Mouse (Mus musculus): ENCODE measurements at regions not wholly inside any gene's neighbourhood (a gene's known extent, or its start where the extent isn't known, plus 50 kb on each side); places are given as distances from the start of the nearest gene placed in this dataset.
"Not testable (repeated sequence)": the region's sequence is repeated elsewhere in the genome, so short reads cannot be mapped to it uniquely, and the experiment has no call there.

GRCm38 (mm10) chr4:3260061-3260460, 74.9 kb upstream of the Vmn1r3 start:
- H3K4me2 ChIP-seq (ENCODE audit: low read depth, low read length); ATAC-seq; H3K9me3 ChIP-seq (ENCODE audit: low read length); DNase-seq (ENCODE audit: low spot score); H3K9ac ChIP-seq (replicated peaks; ENCODE audit: low read length); H3K27me3 ChIP-seq (ENCODE audit: insufficient read depth, low read length); H3K4me1 ChIP-seq (ENCODE audit: insufficient read depth, low read length); H3K36me3 ChIP-seq (ENCODE audit: insufficient read depth, low read length); H3K4me3 ChIP-seq (ENCODE audit: low read length); H3K27ac ChIP-seq: not testable (repeated sequence)
- 69% methylated on average over 6 of the region's 6 CpGs for WGBS

DNA sequence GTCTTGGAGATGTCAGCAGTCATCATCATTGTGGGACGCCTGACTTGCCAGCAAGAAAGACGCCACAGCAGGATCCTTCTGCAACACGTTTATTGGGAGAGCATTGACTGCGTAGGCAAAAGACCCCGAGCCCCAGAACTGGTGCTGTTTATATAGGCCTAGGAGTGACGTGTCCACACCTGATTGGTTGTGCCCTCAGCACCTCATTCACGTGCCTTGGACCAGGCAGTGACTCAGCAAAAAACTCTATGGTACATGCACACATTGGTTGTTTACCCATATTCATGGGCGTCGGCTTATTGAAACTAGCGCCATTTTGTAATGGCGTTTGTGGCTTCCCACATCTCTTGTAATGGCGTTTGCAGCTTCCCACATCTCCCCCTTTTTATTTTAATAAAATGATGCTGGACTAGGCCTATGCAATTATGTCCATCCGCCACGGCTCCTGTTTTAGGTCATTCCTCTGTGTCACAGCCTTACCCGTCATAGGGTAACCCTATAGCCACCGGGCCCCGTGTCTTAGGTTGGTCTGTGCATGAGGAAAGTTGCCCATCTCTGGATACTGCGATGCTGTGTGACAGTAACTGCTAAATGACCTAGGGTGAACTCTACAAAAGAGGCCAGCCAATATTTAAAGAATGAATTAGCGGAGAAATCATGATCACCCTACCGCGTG, 67.6 kb upstream of the Vmn1r3 start:
- WGBS: 90% methylated on average over 21 of the region's 21 CpGs
- H3K27ac ChIP-seq; H3K36me3 ChIP-seq (ENCODE audit: insufficient read depth, low read length); H3K4me1 ChIP-seq (ENCODE audit: insufficient read depth, low read length); H3K9ac ChIP-seq (replicated peaks; ENCODE audit: low read length); H3K4me3 ChIP-seq (ENCODE audit: low read length); H3K27me3 ChIP-seq (ENCODE audit: insufficient read depth, low read length); DNase-seq (ENCODE audit: low spot score); H3K4me2 ChIP-seq (ENCODE audit: low read depth, low read length): not testable (repeated sequence)
- peaks cover 31% of the 10 kb centered on the region for H3K9me3 ChIP-seq (ENCODE audit: low read length)
- ATAC-seq: 0 out of 2 replicates have a peak, but pooled peaks have one; percentile 53

- not testable (repeated sequence) for H3K4me3 ChIP-seq (ENCODE audit: low read length); H3K27me3 ChIP-seq (ENCODE audit: insufficient read depth, low read length); ATAC-seq; H3K9ac ChIP-seq (replicated peaks; ENCODE audit: low read length); H3K27ac ChIP-seq; DNase-seq (ENCODE audit: low spot score); H3K4me1 ChIP-seq (ENCODE audit: insufficient read depth, low read length); H3K4me2 ChIP-seq (ENCODE audit: low read depth, low read length); H3K36me3 ChIP-seq (ENCODE audit: insufficient read depth, low read length)
- peaks cover 35% of the 10 kb centered on the region for H3K9me3 ChIP-seq (ENCODE audit: low read length)
- 55% methylated on average over 4 of the region's 4 CpGs for WGBS
Measured at GRCm38 (mm10) chr4:3250258-3250657, 65.1 kb upstream of the Vmn1r3 start.

DNA sequence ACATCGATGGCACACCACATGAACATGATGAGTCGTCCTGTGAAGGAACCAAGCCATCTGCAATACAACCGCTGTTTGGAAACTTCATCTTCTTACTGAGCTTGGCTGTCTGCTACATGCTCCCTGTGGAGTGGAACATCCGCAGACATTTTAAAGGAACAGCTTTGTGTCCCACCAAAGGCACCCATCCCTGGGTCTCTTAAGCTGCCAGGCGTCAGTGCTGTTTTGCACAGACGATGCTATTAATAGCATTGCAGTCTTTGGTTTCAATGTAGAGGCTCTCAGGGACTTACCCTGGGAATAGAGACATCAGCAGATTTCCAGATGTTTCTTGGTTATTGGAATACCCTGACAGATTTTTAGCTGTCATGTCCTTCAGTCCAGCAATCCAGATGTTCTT, 56.9 kb upstream of the Vmn1r3 start:
- 78% methylated on average over 6 of the region's 6 CpGs for WGBS
- ATAC-seq; H3K4me2 ChIP-seq (ENCODE audit: low read depth, low read length): not testable (repeated sequence)

DNA sequence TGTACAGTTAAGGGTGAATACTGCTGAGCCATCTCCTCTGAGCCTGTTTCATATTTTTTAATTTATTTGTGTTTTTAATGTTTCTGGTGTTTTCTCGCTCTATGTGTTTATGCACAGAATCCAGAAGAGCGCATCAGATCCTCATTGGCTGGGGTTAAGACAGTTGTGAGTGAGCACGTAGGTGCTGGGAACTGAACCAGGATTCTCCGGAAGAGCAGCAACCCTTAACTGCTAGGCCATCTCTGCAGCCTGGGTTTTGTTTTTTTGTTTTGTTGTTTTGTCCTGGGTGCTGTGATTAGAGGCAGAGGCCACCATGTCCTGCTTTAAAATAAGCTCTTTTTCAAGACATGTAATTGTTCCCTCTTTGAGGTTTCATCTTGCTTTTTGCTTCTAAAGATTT, 56.2 kb upstream of the Vmn1r3 start:
- not testable (repeated sequence) for ATAC-seq; H3K9me3 ChIP-seq (ENCODE audit: low read length)
- WGBS: 75% methylated on average over 4 of the region's 4 CpGs

More for the DNA sequence above, 56.9 kb upstream of the Vmn1r3 start:
- H3K27me3 ChIP-seq (ENCODE audit: insufficient read depth, low read length); H3K36me3 ChIP-seq (ENCODE audit: insufficient read depth, low read length); H3K9ac ChIP-seq (replicated peaks; ENCODE audit: low read length); H3K27ac ChIP-seq; DNase-seq (ENCODE audit: low spot score); H3K4me3 ChIP-seq (ENCODE audit: low read length); H3K4me1 ChIP-seq (ENCODE audit: insufficient read depth, low read length): not testable (repeated sequence)
- 0 out of 2 replicates have a peak, but pooled peaks cover 13% of the 10 kb centered on the region for H3K9me3 ChIP-seq (ENCODE audit: low read length)

GRCm38 (mm10) chr4:3238493-3238892, 53.3 kb upstream of the Vmn1r3 start:
- not testable (repeated sequence) for DNase-seq (ENCODE audit: low spot score); ATAC-seq; H3K4me2 ChIP-seq (ENCODE audit: low read depth, low read length); H3K27me3 ChIP-seq (ENCODE audit: insufficient read depth, low read length); H3K9ac ChIP-seq (replicated peaks; ENCODE audit: low read length); H3K4me3 ChIP-seq (ENCODE audit: low read length); H3K9me3 ChIP-seq (ENCODE audit: low read length); H3K36me3 ChIP-seq (ENCODE audit: insufficient read depth, low read length); H3K27ac ChIP-seq; H3K4me1 ChIP-seq (ENCODE audit: insufficient read depth, low read length)
- WGBS: 74% methylated on average over 6 of the region's 6 CpGs

More for the DNA sequence above, 56.2 kb upstream of the Vmn1r3 start:
- not testable (repeated sequence) for H3K4me1 ChIP-seq (ENCODE audit: insufficient read depth, low read length); H3K27ac ChIP-seq; H3K4me2 ChIP-seq (ENCODE audit: low read depth, low read length); H3K4me3 ChIP-seq (ENCODE audit: low read length); DNase-seq (ENCODE audit: low spot score); H3K36me3 ChIP-seq (ENCODE audit: insufficient read depth, low read length); H3K9ac ChIP-seq (replicated peaks; ENCODE audit: low read length); H3K27me3 ChIP-seq (ENCODE audit: insufficient read depth, low read length)

DNA sequence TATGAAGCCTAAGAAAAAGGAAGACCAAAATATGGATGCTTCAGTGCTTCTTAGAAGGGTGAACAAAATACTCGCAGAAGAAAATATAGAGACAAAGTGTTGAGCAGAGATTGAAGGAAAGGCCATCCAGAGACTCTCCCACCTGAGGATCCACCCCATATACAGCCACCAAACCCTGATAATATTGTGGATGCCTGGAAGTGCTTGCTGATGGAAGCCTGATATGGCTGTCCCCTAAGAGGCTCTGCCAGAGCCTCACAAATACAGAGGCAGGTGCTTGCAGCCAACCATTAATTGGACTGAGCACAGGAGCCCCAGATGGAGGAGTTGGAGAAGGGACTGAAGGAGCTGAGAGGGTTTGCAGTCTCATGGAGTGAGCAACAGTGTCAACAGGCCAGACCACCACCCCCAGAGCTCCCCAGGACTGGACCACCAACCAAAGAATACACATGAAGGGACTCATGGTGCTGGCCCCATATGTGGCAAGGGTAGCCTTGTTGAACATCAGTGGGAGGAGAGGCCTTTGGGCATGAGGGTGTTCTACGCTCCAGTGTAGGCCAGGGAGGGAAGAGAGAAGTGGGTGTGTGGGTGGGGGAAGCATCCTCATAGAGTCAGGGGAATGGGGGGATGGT, 51.1 kb upstream of the Vmn1r3 start:
- H3K9me3 ChIP-seq (ENCODE audit: low read length): 0 out of 2 replicates have a peak, but pooled peaks cover 12% of the 10 kb centered on the region
- not testable (repeated sequence) for H3K4me3 ChIP-seq (ENCODE audit: low read length); H3K4me2 ChIP-seq (ENCODE audit: low read depth, low read length); H3K4me1 ChIP-seq (ENCODE audit: insufficient read depth, low read length); H3K36me3 ChIP-seq (ENCODE audit: insufficient read depth, low read length); H3K27ac ChIP-seq; H3K27me3 ChIP-seq (ENCODE audit: insufficient read depth, low read length); H3K9ac ChIP-seq (replicated peaks; ENCODE audit: low read length)
- ATAC-seq (peak; percentile 52; the same call in 1 of the 2 replicates), DNase-seq (ENCODE audit: low spot score) (peak; percentile 1)
- 25% methylated on average over 2 of the region's 2 CpGs for WGBS

Data from hindbrain, postnatal 0 days (tissue).